Mouse (Mus musculus): Measurements from ENCODE around the gene Fam216b. TPM values are rescaled to one million over a fixed set of nuclear protein-coding genes. Genes with fewer than 3 reads are reported as not detected.

Gene Fam216b
- under 1 TPM in 1 of 2 experiments, not detected in 1; 0.42 TPM for polyA plus RNA-seq (2017; shearing (Covaris generic))

DNA sequence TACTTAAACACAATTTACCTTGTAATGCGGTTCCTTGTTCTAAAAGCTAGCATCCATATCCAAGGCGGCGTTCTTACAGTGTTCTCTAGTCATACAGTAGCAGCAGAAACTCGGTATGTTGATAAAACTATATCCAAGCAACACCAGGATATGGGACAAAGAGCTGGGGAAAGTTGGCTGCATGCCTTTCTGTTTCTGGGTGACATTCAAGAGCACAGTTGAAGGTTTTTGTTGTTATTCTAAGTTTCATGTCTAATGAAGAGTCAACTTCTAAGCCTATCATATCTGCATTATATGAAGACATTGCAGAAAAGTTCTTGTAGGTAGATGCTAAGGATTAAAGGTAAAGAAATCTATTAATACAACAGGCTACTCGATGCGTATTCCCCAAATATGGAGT, at the start of gene Fam216b:
Fam216b (minus strand) TSS at position 101 of the 400 bp plus-strand sequence.

Other genes starting within 250 kb of the Fam216b start
- gene Dnajc15, start 213.9 kb downstream of the Fam216b start, polyA plus RNA-seq (2017; shearing (Covaris generic)), result 100 to 1,000 TPM; 121 to 203 TPM
- gene Epsti1, start 184.8 kb downstream of the Fam216b start, polyA plus RNA-seq (2017; shearing (Covaris generic)), result 100 to 1,000 TPM; 106 to 187 TPM
- 10 to 100 TPM; 33.9 to 47.3 TPM for gene Tnfsf11, start 219.0 kb upstream of the Fam216b start, polyA plus RNA-seq (2017; shearing (Covaris generic))